Mouse (Mus musculus): Measurements from ENCODE around the gene Gm9945. TPM values are rescaled to one million over a fixed set of nuclear protein-coding genes. Genes with fewer than 3 reads are reported as not detected.

Gene Gm9945
- polyA plus RNA-seq, 1 experiment from 2014 or later: not detected

- H3K4me3 ChIP-seq: no peak overlapping the region
- H3K9me3 ChIP-seq: no peaks in the 10 kb centered on the region
- 91% methylated on average over 8 of the region's 8 CpGs for WGBS
- H3K4me1 ChIP-seq (replicated peaks): peaks cover 17% of the 10 kb centered on the region; the same call in 1 of the 2 replicates
- H3K9ac ChIP-seq: no peak overlapping the region
- 0 out of 2 replicates have a peak overlapping the region, but pooled peaks have one; percentile 39 for H3K27ac ChIP-seq (replicated peaks)
- peaks cover 14% of the 10 kb centered on the region for H3K27me3 ChIP-seq
- no peaks in the 10 kb centered on the region for H3K36me3 ChIP-seq
- no peak overlapping the region for H3K4me2 ChIP-seq
- no peak for ATAC-seq (ENCODE audit: low read depth)
Measured at GRCm38 (mm10) chr11:53504376-53504775, 24.4 kb downstream of the Gm9945 start.

- Histone ChIP-seq H3K9me3 (no peaks in the 10 kb centered on the region), H3K36me3 (no peaks in the 10 kb centered on the region), H3K27ac (replicated peaks) (peak overlapping the region; percentile 39), H3K27me3 (peaks cover 14% of the 10 kb centered on the region), H3K9ac (no peak overlapping the region), H3K4me1 (replicated peaks) (peaks cover 17% of the 10 kb centered on the region; the same call in 1 of the 2 replicates), H3K4me2 (no peak overlapping the region), H3K4me3 (no peak overlapping the region)
- 27% methylated on average over 5 of the region's 5 CpGs for WGBS
- no peak for ATAC-seq (ENCODE audit: low read depth)
Measured at GRCm38 (mm10) chr11:53505026-53505663, 25.2 kb downstream of the Gm9945 start.

- no peak overlapping the region for H3K9ac ChIP-seq
- no peaks in the 10 kb centered on the region for H3K9me3 ChIP-seq
- no peaks in the 10 kb centered on the region for H3K36me3 ChIP-seq
- ATAC-seq (ENCODE audit: low read depth): no peak
- H3K27ac ChIP-seq (replicated peaks): no peak overlapping the region
- H3K4me1 ChIP-seq (replicated peaks): peaks cover 12% of the 10 kb centered on the region; the same call in 1 of the 2 replicates
- 83% methylated on average over 9 of the region's 9 CpGs for WGBS
- no peak overlapping the region for H3K4me2 ChIP-seq
- no peak overlapping the region for H3K4me3 ChIP-seq
- no peaks in the 10 kb centered on the region for H3K27me3 ChIP-seq
Measured at GRCm38 (mm10) chr11:53507098-53507805, 27.3 kb downstream of the Gm9945 start.

GRCm38 (mm10) chr11:53508152-53508551 is 28.2 kb downstream of the Gm9945 start:
- 50% methylated on average over 7 of the region's 7 CpGs for WGBS
- Histone ChIP-seq H3K27ac (replicated peaks) (no peak overlapping the region), H3K36me3 (no peaks in the 10 kb centered on the region), H3K27me3 (no peaks in the 10 kb centered on the region), H3K4me1 (replicated peaks) (peaks cover 12% of the 10 kb centered on the region; the same call in 1 of the 2 replicates), H3K9me3 (no peaks in the 10 kb centered on the region), H3K9ac (no peak overlapping the region), H3K4me2 (no peak overlapping the region), H3K4me3 (no peak overlapping the region)
- ATAC-seq (ENCODE audit: low read depth): no peak

GRCm38 (mm10) chr11:53508591-53508990 is 28.6 kb downstream of the Gm9945 start:
- no peak overlapping the region for H3K4me2 ChIP-seq
- no peak for ATAC-seq (ENCODE audit: low read depth)
- no peak overlapping the region for H3K27ac ChIP-seq (replicated peaks)
- H3K36me3 ChIP-seq: no peaks in the 10 kb centered on the region
- no peak overlapping the region for H3K9ac ChIP-seq
- no peaks in the 10 kb centered on the region for H3K9me3 ChIP-seq
- peaks cover 12% of the 10 kb centered on the region; the same call in 1 of the 2 replicates for H3K4me1 ChIP-seq (replicated peaks)
- H3K4me3 ChIP-seq: no peak overlapping the region
- 66% methylated on average over 3 of the region's 3 CpGs for WGBS
- H3K27me3 ChIP-seq: no peaks in the 10 kb centered on the region

GRCm38 (mm10) chr11:53510351-53510750 is 30.4 kb downstream of the Gm9945 start:
- ATAC-seq (ENCODE audit: low read depth): no peak
- WGBS: 50% methylated on average over 5 of the region's 5 CpGs

GRCm38 (mm10) chr11:53516775-53517627 is 37.0 kb downstream of the Gm9945 start:
- no peak overlapping the region for H3K4me2 ChIP-seq
- WGBS: 57% methylated on average over 8 of the region's 8 CpGs

More at GRCm38 (mm10) chr11:53510351-53510750, 30.4 kb downstream of the Gm9945 start:
- no peaks in the 10 kb centered on the region for H3K9me3 ChIP-seq
- peaks cover 8% of the 10 kb centered on the region; the same call in 1 of the 2 replicates for H3K4me1 ChIP-seq (replicated peaks)
- H3K36me3 ChIP-seq: no peaks in the 10 kb centered on the region
- H3K4me3 ChIP-seq: no peak overlapping the region
- H3K27me3 ChIP-seq: no peaks in the 10 kb centered on the region
- no peak overlapping the region for H3K9ac ChIP-seq
- H3K4me2 ChIP-seq: no peak overlapping the region
- H3K27ac ChIP-seq (replicated peaks): no peak overlapping the region

GRCm38 (mm10) chr11:53518759-53519158 is 38.8 kb downstream of the Gm9945 start:
- H3K36me3 ChIP-seq: no peaks in the 10 kb centered on the region
- H3K9me3 ChIP-seq: no peaks in the 10 kb centered on the region
- peaks cover 4% of the 10 kb centered on the region for H3K27me3 ChIP-seq
- ATAC-seq (ENCODE audit: low read depth): no peak
- peak overlapping the region; percentile 77 for H3K4me2 ChIP-seq
- H3K4me1 ChIP-seq (replicated peaks): peaks cover 43% of the 10 kb centered on the region
- 0 out of 2 replicates have a peak overlapping the region, but pooled peaks have one; percentile 80 for H3K4me3 ChIP-seq
- no peak overlapping the region for H3K27ac ChIP-seq (replicated peaks)
- no peak overlapping the region for H3K9ac ChIP-seq
- 54% methylated on average over 5 of the region's 5 CpGs for WGBS

More at GRCm38 (mm10) chr11:53516775-53517627, 37.0 kb downstream of the Gm9945 start:
- no peaks in the 10 kb centered on the region for H3K36me3 ChIP-seq
- H3K9ac ChIP-seq: no peak overlapping the region
- no peaks in the 10 kb centered on the region for H3K9me3 ChIP-seq
- ATAC-seq (ENCODE audit: low read depth): no peak
- peaks cover 27% of the 10 kb centered on the region for H3K4me1 ChIP-seq (replicated peaks)
- H3K4me3 ChIP-seq: no peak overlapping the region
- peaks cover 4% of the 10 kb centered on the region for H3K27me3 ChIP-seq
- no peak overlapping the region for H3K27ac ChIP-seq (replicated peaks)

- WGBS: 4% methylated on average over 79 of the region's 79 CpGs
- peak; percentile 88 for ATAC-seq (ENCODE audit: low read depth)
- no peaks in the 10 kb centered on the region for H3K9me3 ChIP-seq
- H3K36me3 ChIP-seq: no peaks in the 10 kb centered on the region
- peaks cover 4% of the 10 kb centered on the region for H3K27me3 ChIP-seq
- peak within 1 kb of the TSS; percentile 76 for H3K27ac ChIP-seq (replicated peaks)
- H3K4me1 ChIP-seq (replicated peaks): peaks cover 50% of the 10 kb centered on the region
- peak within 1 kb of the TSS; percentile 77 for H3K4me2 ChIP-seq
- H3K9ac ChIP-seq: peak within 1 kb of the TSS; percentile 89
- H3K4me3 ChIP-seq: peak within 1 kb of the TSS; percentile 80
Measured at GRCm38 (mm10) chr11:53519207-53520121, 39.5 kb downstream of the Gm9945 start, which contains the start of gene Sept8. TSS of gene Sept8 (plus strand) at chr11:53519257.

- Histone ChIP-seq H3K9ac (peak overlapping the region; percentile 89), H3K4me2 (peak overlapping the region; percentile 77), H3K4me3 (peak overlapping the region; percentile 80), H3K27me3 (peaks cover 4% of the 10 kb centered on the region), H3K27ac (replicated peaks) (peak overlapping the region; percentile 76), H3K4me1 (replicated peaks) (peaks cover 54% of the 10 kb centered on the region), H3K9me3 (no peaks in the 10 kb centered on the region), H3K36me3 (no peaks in the 10 kb centered on the region)
- peak; percentile 45; the same call in 1 of the 2 replicates for ATAC-seq (ENCODE audit: low read depth)
- 2% methylated on average over 24 of the region's 24 CpGs for WGBS
Measured at GRCm38 (mm10) chr11:53520122-53520978, 40.4 kb downstream of the Gm9945 start.

Measured in neural tube, embryonic 13.5 days (tissue).